ENCODE assay signal across 20 mouse cellular contexts in genomic region chr5:12977875-12978274, GRCm38 (mm10).
"Had no signal": no experiment of that assay in that cellular context is flagged by ENCODE, and none has a peak within 500 bp of the region (broad histone marks: within the 10 kb centered on the region; RNA-seq: fewer than 3 reads in every experiment).

No protein-coding gene starts in this region.

- H3K36me3 ChIP-seq: midbrain, embryonic 10.5 days; midbrain, embryonic 12.5 days; neural tube, embryonic 13.5 days; neural tube, embryonic 15.5 days; stomach, embryonic 15.5 days had no signal

- H3K27me3 ChIP-seq: megakaryocyte, embryonic 14.5 days; midbrain, embryonic 12.5 days; neural tube, embryonic 13.5 days; neural tube, embryonic 15.5 days; stomach, embryonic 15.5 days had no signal

- H3K9me3 ChIP-seq: megakaryocyte, embryonic 14.5 days; midbrain, embryonic 10.5 days; midbrain, embryonic 12.5 days; neural tube, embryonic 13.5 days; neural tube, embryonic 15.5 days; stomach, embryonic 15.5 days had no signal

- H3K9ac ChIP-seq: lung, embryonic 14.5 days; midbrain, embryonic 12.5 days; neural tube, embryonic 13.5 days; neural tube, embryonic 15.5 days; stomach, embryonic 15.5 days had no signal

- H3K4me1 ChIP-seq: midbrain, embryonic 10.5 days; midbrain, embryonic 12.5 days; neural tube, embryonic 13.5 days; neural tube, embryonic 15.5 days; stomach, embryonic 15.5 days had no signal

- DNase-seq: lung, adult 18-20 months; lung, embryonic 14.5 days; lung, postnatal 10 days; lung, postnatal 4 days; midbrain, embryonic 14.5 days; retina, postnatal 1 day; right cerebral cortex, adult 18-20 months; right cerebral cortex, postnatal 14 days; thymus, adult 2 months; thymus, postnatal 25 days; thymus, postnatal 4 days had no signal

- H3K4me2 ChIP-seq: lung, embryonic 14.5 days; midbrain, embryonic 12.5 days; neural tube, embryonic 13.5 days; neural tube, embryonic 15.5 days; stomach, embryonic 15.5 days had no signal

- ATAC-seq: midbrain, embryonic 16.5 days had no signal

- H3K27ac ChIP-seq: midbrain, embryonic 10.5 days; midbrain, embryonic 12.5 days; neural tube, embryonic 13.5 days; neural tube, embryonic 15.5 days; stomach, embryonic 15.5 days; stomach, postnatal 0 days had no signal

- H3K4me3 ChIP-seq: megakaryocyte, embryonic 14.5 days; midbrain, embryonic 10.5 days; midbrain, embryonic 12.5 days; myocyte; neural tube, embryonic 13.5 days; neural tube, embryonic 15.5 days; stomach, embryonic 15.5 days had no signal
